Mouse (Mus musculus) gastrocnemius, postnatal 36 days (tissue): ENCODE results near the gene Mfge8. TPM values are rescaled to one million over a fixed set of nuclear protein-coding genes. Genes with fewer than 3 reads are reported as not detected.

Source experiments
- DNase-seq, 2 experiments: peaks; one replicate each; pipeline ENCODE4 v3.0.0; 2022
- intact Hi-C: fragments of 180-260 bp; cut with DNase I; formaldehyde crosslinking; loops from one replicate; pipeline ENCODE4 v1.15.1; 2025
- total RNA-seq, 2 experiments: library from RNA; stranded (reverse); gene quantifications; 2 replicates each; pipeline ENCODE4 v1.2.3; 2021

Mfge8 gene
- total RNA-seq, 2 experiments from 2014 or later = 40.0 to 45.1 TPM

GRCm38 (mm10) chr7:79133391-79133790 lies 15.5 kb downstream of the Mfge8 start:
- no peak for DNase-seq
- intact Hi-C loops = no loop called here

GRCm38 (mm10) chr7:79130843-79131444 lies 17.9 kb downstream of the Mfge8 start, which contains the start of gene Hapln3:
Gene Hapln3, minus strand, starts transcription at chr7:79131018.
- intact Hi-C loops = no loop called here

GRCm38 (mm10) chr7:79130385-79130784 lies 18.5 kb downstream of the Mfge8 start:
- intact Hi-C loops = no loop called here

More at GRCm38 (mm10) chr7:79130843-79131444, 17.9 kb downstream of the Mfge8 start, which contains the start of gene Hapln3:
- no peak for DNase-seq

GRCm38 (mm10) chr7:79129883-79130282 lies 19.0 kb downstream of the Mfge8 start:
- intact Hi-C loops = no loop called here
- DNase-seq = no peak

More at GRCm38 (mm10) chr7:79130385-79130784, 18.5 kb downstream of the Mfge8 start:
- DNase-seq = no peak

GRCm38 (mm10) chr7:79123465-79123864 lies 25.4 kb downstream of the Mfge8 start:
- intact Hi-C loops = no loop called here
- DNase-seq = no peak

GRCm38 (mm10) chr7:79113848-79114247 lies 35.0 kb downstream of the Mfge8 start:
- intact Hi-C loops = no loop called here
- DNase-seq = no peak

- intact Hi-C loops = no loop called here
- no peak for DNase-seq
Observed at GRCm38 (mm10) chr7:79096492-79096891, 52.4 kb downstream of the Mfge8 start.

- intact Hi-C loops = no loop called here
- DNase-seq = no peak
Observed at GRCm38 (mm10) chr7:79089111-79089510, 59.7 kb downstream of the Mfge8 start.

Other genes starting within 250 kb of the Mfge8 start
- 1 to 10 TPM; 1.4 to 1.8 TPM for gene Isg20, start 235.6 kb downstream of the Mfge8 start, total RNA-seq
- gene Acan, start 95.6 kb downstream of the Mfge8 start, total RNA-seq = under 1 TPM; 0.10 to 0.27 TPM
- gene Hapln3, start 18.0 kb downstream of the Mfge8 start, total RNA-seq = under 1 TPM; 0.22 to 0.36 TPM
- 1 to 10 TPM; 4.8 to 5.1 TPM for gene Abhd2, start 124.1 kb upstream of the Mfge8 start, total RNA-seq
- not detected for gene Rlbp1, start 238.0 kb upstream of the Mfge8 start, total RNA-seq
- gene Fanci, start 242.9 kb upstream of the Mfge8 start, total RNA-seq = under 1 TPM; 0.13 to 0.37 TPM